Mouse (Mus musculus): ENCODE results near the gene Trub2.

GRCm38 (mm10) chr2:29729500-29729899 lies 58.8 kb downstream of the Trub2 start:
- TF ChIP-seq MAFK (IDR thresholded peaks at IDR 0.05; ENCODE audit: borderline replicate concordance, low read depth, low read length) (no peak), POLR2A (IDR thresholded peaks at IDR 0.05; ENCODE audit: control insufficient read depth in 1 of 2, insufficient read depth in 1 of 2, low read depth in 1 of 2, low read length in 2 of 2, poor library complexity in 1 of 2) (no peak)

Measured in MEL (cell line).